Mouse (Mus musculus): ENCODE results near the gene Pole. TPM values are rescaled to one million over a fixed set of nuclear protein-coding genes. Genes with fewer than 3 reads are reported as not detected.

Pole gene
- polyA plus RNA-seq, 1 experiment from 2014 or later: 14.3 TPM

DNA sequence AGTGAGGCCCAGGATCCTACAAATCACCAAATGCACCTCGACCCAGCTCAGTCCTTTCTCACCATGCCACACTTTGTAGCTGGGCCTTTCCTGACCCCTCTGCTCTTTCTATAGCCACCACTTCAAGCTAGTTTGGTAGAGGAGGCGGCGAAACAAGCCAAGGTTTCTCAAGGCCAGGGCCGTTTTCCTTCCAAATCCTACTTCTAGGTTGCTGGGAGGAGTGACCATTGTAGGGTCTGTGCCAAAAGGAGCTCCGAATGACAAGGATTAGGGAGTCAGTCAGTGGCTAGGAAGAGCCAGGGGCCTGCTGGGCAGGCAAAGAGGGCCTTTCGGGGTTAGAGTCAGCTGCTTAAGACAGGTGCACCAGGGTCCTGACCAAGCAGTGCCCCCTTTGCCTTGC is 98.4 kb downstream of the Pole start:
- Histone ChIP-seq H3K9ac (replicated peaks) (peak overlapping the region; percentile 20; the same call in 1 of the 2 replicates), H3K36me3 (no peaks in the 10 kb centered on the region; the same call in 1 of the 2 replicates), H3K4me1 (peaks cover 29% of the 10 kb centered on the region), H3K4me3 (no peak overlapping the region), H3K27ac (replicated peaks) (no peak overlapping the region), H3K27me3 (no peaks in the 10 kb centered on the region), H3K4me2 (replicated peaks) (peak overlapping the region; percentile 48), H3K9me3 (no peaks in the 10 kb centered on the region)
- ATAC-seq (replicated peaks): no peak
- WGBS: 54% methylated on average over 6 of the region's 6 CpGs

DNA sequence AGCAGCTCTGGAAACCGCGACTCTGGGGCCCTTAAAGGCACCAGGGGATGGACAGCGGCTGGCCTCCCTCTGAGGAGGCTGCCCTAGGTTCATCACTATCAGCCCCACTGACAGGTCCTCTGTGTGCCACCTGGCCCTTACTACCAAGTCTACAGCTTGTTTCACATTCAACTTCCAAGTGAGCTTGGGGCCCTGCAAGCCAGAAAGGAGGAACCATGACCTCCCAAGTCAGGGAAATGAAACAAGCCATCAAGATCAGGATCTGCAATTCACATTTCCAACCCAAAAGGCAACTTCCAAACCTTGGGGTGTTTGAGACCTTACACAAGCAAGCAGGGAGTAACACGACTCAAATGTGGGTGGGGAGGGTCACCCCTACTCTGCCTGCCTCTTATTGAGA is 99.2 kb downstream of the Pole start:
- no peak for ATAC-seq (replicated peaks)
- Histone ChIP-seq H3K4me3 (peak overlapping the region; percentile 80), H3K9ac (replicated peaks) (peak overlapping the region; percentile 20; the same call in 1 of the 2 replicates), H3K4me2 (replicated peaks) (peak overlapping the region; percentile 48), H3K9me3 (no peaks in the 10 kb centered on the region), H3K36me3 (no peaks in the 10 kb centered on the region), H3K27ac (replicated peaks) (no peak overlapping the region), H3K27me3 (no peaks in the 10 kb centered on the region), H3K4me1 (peaks cover 29% of the 10 kb centered on the region)
- 38% methylated on average over 4 of the region's 4 CpGs for WGBS

DNA sequence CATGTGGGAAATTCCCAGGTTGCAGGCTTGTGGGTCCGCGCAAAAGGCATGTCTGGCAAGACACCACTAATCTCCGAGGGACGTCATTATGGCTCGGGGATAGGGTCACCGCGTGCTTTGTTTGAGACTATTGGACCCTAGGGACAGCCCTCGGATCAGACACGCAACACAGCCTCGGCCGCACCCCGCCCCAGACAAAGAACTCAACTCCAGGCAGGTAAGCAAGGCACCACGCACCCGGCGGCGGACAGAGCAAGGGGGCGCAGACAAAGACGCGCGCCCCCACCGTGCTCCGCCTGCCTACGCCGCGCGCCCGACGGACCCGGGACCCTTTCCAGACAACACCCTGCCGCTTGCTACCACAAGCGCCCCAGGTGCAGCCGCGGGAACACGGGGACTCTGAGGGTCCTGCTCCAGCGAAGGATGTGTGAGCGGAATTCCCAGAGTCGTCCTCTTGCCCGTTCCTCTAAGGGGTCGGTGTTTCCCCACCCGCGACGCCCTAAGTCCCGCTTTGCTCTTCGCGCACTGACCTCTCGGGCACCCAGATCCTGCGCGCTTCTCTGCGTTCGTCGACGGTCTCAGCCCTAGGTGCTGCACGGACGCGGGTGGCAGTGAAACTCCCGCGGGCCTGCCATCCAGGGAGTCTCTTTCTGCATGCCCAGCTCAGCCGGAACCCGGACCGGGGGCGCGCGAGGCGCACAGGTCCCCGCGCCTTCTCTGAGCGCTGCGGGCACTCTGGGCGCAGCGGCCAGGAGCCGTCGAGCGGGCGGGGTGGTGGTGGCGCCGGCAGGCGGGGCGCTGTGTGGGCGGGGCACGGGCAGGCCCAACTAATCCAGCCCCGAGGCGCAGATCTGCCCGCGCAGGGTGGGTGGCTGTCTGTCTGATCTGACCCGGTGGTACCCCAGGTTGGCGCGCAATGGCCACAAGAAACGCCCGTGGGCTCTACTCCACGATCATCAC is 100.5 kb downstream of the Pole start:
- no peaks in the 10 kb centered on the region for H3K36me3 ChIP-seq
- ATAC-seq (replicated peaks): peak; percentile 91
- H3K4me2 ChIP-seq (replicated peaks): peak overlapping the region; percentile 48
- H3K4me3 ChIP-seq: peak overlapping the region; percentile 80
- H3K27me3 ChIP-seq: no peaks in the 10 kb centered on the region
- H3K9ac ChIP-seq (replicated peaks): peak overlapping the region; percentile 79
- no peaks in the 10 kb centered on the region for H3K9me3 ChIP-seq
- H3K27ac ChIP-seq (replicated peaks): peak overlapping the region; percentile 66
- H3K4me1 ChIP-seq: peaks cover 29% of the 10 kb centered on the region
- under 1% methylated on average over 90 of the region's 90 CpGs for WGBS

Other genes with a start within 250 kb of the Pole start
- gene Gm17655, start 213.8 kb upstream of the Pole start, polyA plus RNA-seq (2015; fragmentation: Nextera tagmentation; extraction: Ambion mirVana): 4.6 and 8.8 TPM in 2 replicates
- 0.70 and 1.0 TPM in 2 replicates for gene Gm35315, start 191.9 kb upstream of the Pole start, polyA plus RNA-seq (2015; fragmentation: Nextera tagmentation; extraction: Ambion mirVana)
- gene Plcxd1, start 186.3 kb upstream of the Pole start, polyA plus RNA-seq (2015; fragmentation: Nextera tagmentation; extraction: Ambion mirVana): 2.6 and 2.8 TPM in 2 replicates
- gene Gtpbp6, start 178.1 kb upstream of the Pole start, polyA plus RNA-seq (2015; fragmentation: Nextera tagmentation; extraction: Ambion mirVana): 66.3 and 67.9 TPM in 2 replicates
- 17.3 and 17.9 TPM in 2 replicates for gene Zfp605, start 176.2 kb upstream of the Pole start, polyA plus RNA-seq (2015; fragmentation: Nextera tagmentation; extraction: Ambion mirVana)
- 85.2 and 86.9 TPM in 2 replicates for gene Chfr, start 150.5 kb upstream of the Pole start, polyA plus RNA-seq (2015; fragmentation: Nextera tagmentation; extraction: Ambion mirVana)
- gene Golga3, start 109.6 kb upstream of the Pole start, polyA plus RNA-seq (2015; fragmentation: Nextera tagmentation; extraction: Ambion mirVana): 21.6 and 21.7 TPM in 2 replicates
- gene Ankle2, start 55.3 kb upstream of the Pole start, polyA plus RNA-seq (2015; fragmentation: Nextera tagmentation; extraction: Ambion mirVana): 26.9 and 28.6 TPM in 2 replicates
- 105 and 107 TPM in 2 replicates for gene Pgam5, start 16.4 kb upstream of the Pole start, polyA plus RNA-seq (2015; fragmentation: Nextera tagmentation; extraction: Ambion mirVana)
- gene Pxmp2, start 120 bp upstream of the Pole start, polyA plus RNA-seq (2015; fragmentation: Nextera tagmentation; extraction: Ambion mirVana): 6.3 and 8.4 TPM in 2 replicates
- gene P2rx2, start 56.9 kb downstream of the Pole start, polyA plus RNA-seq (2015; fragmentation: Nextera tagmentation; extraction: Ambion mirVana): 5.7 and 6.8 TPM in 2 replicates
- not detected in 2 replicates for gene Lrcol1, start 58.4 kb downstream of the Pole start, polyA plus RNA-seq (2015; fragmentation: Nextera tagmentation; extraction: Ambion mirVana)
- 26.4 and 30.8 TPM in 2 replicates for gene Fbrsl1, start 162.2 kb downstream of the Pole start, polyA plus RNA-seq (2015; fragmentation: Nextera tagmentation; extraction: Ambion mirVana)